Mouse (Mus musculus) ES-E14 (cell line): Measurements from ENCODE around the gene Aldh1a3. TPM values are rescaled to one million over a fixed set of nuclear protein-coding genes. Genes with fewer than 3 reads are reported as not detected.
A peak's percentile ranks its signal among the peaks of the same experiment; 100 is the strongest.

Source experiments
- DNase-seq: peaks from one replicate; pipeline ENCODE4 v3.0.0-alpha.2; 2013; ENCODE audit warnings: low read depth, low spot score
- H3K27ac ChIP-seq: 2 replicates; pipeline ENCODE4 v1.5.1; 2012; ENCODE audit warnings: low read depth, mild to moderate bottlenecking, low read length, moderate library complexity, mixed read lengths; ENCODE audit not compliant: poor library complexity, insufficient read depth, severe bottlenecking
- H3K36me3 ChIP-seq: 2 replicates; pipeline ENCODE4 v1.6.1; 2012; ENCODE audit warnings: mild to moderate bottlenecking, low read length, moderate library complexity, mixed read lengths; ENCODE audit not compliant: control insufficient read depth, poor library complexity, insufficient read depth, severe bottlenecking
- H3K4me1 ChIP-seq, 2 experiments: fragments of 150-350 bp in 1 of 2; sonication (generic) in 1 of 2; 2 replicates each; pipeline ENCODE4 v1.6.1; 2012; ENCODE audit warnings: low read length in 2 of 2, mild to moderate bottlenecking in 1 of 2, mixed read lengths in 1 of 2; ENCODE audit not compliant: control insufficient read depth in 2 of 2, insufficient read depth in 2 of 2, poor library complexity in 1 of 2
- H3K4me3 ChIP-seq, 2 experiments: fragments of 150-350 bp in 1 of 2; sonication (generic) in 1 of 2; 2 replicates each; pipeline ENCODE4 v1.5.1; 2012; ENCODE audit warnings: low read length in 2 of 2, low read depth in 1 of 2, mild to moderate bottlenecking in 1 of 2, mixed read lengths in 1 of 2; ENCODE audit not compliant: insufficient read depth in 1 of 2, poor library complexity in 1 of 2, severe bottlenecking in 1 of 2
- H3K9ac ChIP-seq: 2 replicates; pipeline ENCODE4 v1.6.1; 2012; ENCODE audit warnings: low read depth, mild to moderate bottlenecking, low read length, mixed read lengths; ENCODE audit not compliant: poor library complexity, insufficient read depth, severe bottlenecking
- H3K9me3 ChIP-seq: fragments of 150-350 bp; sonication (generic); 2 replicates; pipeline ENCODE4 v1.6.1; 2012; ENCODE audit warnings: low read depth, mild to moderate bottlenecking, low read length; ENCODE audit not compliant: control insufficient read depth, insufficient read depth
- CHD2 ChIP-seq: IDR thresholded peaks from 2 replicates; pipeline ENCODE4 v1.6.1; 2014; ENCODE audit warnings: mild to moderate bottlenecking, low read depth, low read length, inconsistent platforms
- HCFC1 ChIP-seq: IDR thresholded peaks from 2 replicates; pipeline ENCODE4 v1.6.1; 2012; ENCODE audit warnings: low read length, inconsistent platforms, borderline replicate concordance; ENCODE audit not compliant: insufficient read depth
- MAFK ChIP-seq: IDR thresholded peaks from 2 replicates; pipeline ENCODE4 v1.6.1; 2014; ENCODE audit warnings: mild to moderate bottlenecking, low read depth, low read length, inconsistent platforms; ENCODE audit not compliant: insufficient read depth
- ZC3H11A ChIP-seq: IDR thresholded peaks from 2 replicates; pipeline ENCODE4 v1.6.1; 2012; ENCODE audit warnings: low read depth, mild to moderate bottlenecking, inconsistent platforms, low read length, borderline replicate concordance
- ZNF384 ChIP-seq: IDR thresholded peaks from 2 replicates; pipeline ENCODE4 v1.6.1; 2012; ENCODE audit warnings: low read depth, low read length, inconsistent platforms
- in situ Hi-C, 2 experiments: fragments of 600-800 bp; cut with MboI; formaldehyde crosslinking; loops; one replicate each; pipeline ENCODE4 v1.15.1; 2025; ENCODE audit warnings: low sequenced_read_pairs in 2 of 2, inconsistent platforms in 1 of 2; ENCODE audit not compliant: unreplicated experiment in 2 of 2
- total RNA-seq: library from RNA; depleted of rRNA; stranded (reverse); fragments of 300-350 nt; gene quantifications from 2 replicates; pipeline ENCODE4 v1.2.3, GENCODE M21; 2012

Gene Aldh1a3
- total RNA-seq, 1 experiment: 12.4 TPM

DNA sequence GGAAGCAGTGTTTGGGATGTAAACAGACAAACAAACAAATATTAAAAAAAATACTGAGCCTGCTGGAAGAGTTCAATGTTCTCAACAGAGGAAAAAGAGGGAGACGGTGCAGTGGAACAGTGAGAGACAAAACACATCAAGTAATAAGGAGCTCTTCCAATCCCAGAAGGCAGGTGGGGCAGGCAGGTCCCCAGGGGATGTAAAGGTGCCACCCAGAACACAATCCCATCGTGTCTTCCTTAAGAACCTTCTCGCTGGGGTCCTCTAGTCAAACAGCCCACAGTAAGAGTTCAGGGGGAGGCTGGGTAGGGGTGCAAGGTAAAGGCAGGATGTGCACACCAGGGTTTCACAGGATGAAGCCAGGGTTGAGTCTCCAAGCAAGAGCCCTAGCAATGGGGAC lies 53.9 kb downstream of the Aldh1a3 start:
- H3K4me1 ChIP-seq: peaks cover 0 to 5% of the 10 kb centered on the region in 2 experiments; a peak in 1 of 4 replicates
- in situ Hi-C loops: no loop called here
- no peak for DNase-seq
- H3K9ac ChIP-seq: no peak overlapping the region
- H3K9me3 ChIP-seq: no peaks in the 10 kb centered on the region
- no peak for TF ChIP-seq ZNF384
- TF ChIP-seq ZC3H11A: no peak
- no peak for TF ChIP-seq CHD2
- TF ChIP-seq HCFC1: no peak
- no peak for TF ChIP-seq MAFK
- H3K36me3 ChIP-seq: no peaks in the 10 kb centered on the region
- no peak overlapping the region for H3K4me3 ChIP-seq
- no peak overlapping the region for H3K27ac ChIP-seq

DNA sequence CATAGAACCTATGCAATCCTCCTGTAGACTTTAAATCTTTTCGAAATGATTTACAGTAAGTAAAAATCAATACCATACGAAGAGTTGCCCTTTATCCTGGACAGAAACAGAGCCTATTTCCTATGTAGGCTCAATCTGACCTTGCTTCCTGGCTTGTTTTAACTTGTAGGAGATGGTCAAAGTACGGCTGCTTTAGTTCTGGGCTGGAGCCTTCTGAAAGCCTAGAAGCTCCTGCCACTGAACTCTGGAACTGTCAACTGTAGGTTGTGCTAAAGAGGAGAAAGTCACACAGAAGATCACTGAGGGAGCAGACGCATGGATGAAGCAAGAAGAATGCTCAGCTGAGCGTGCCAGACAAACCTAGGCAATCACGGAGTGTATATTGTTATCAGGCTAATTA lies 56.3 kb downstream of the Aldh1a3 start:
- no peak for DNase-seq
- Histone ChIP-seq H3K4me1 (peaks cover 0 to 2% of the 10 kb centered on the region in 2 experiments; a peak in 1 of 4 replicates), H3K27ac (no peak overlapping the region), H3K4me3 (no peak overlapping the region), H3K36me3 (no peaks in the 10 kb centered on the region), H3K9me3 (no peaks in the 10 kb centered on the region), H3K9ac (no peak overlapping the region)
- in situ Hi-C loops: no loop called here
- TF ChIP-seq CHD2 (no peak), MAFK (no peak), ZNF384 (no peak), ZC3H11A (no peak)

DNA sequence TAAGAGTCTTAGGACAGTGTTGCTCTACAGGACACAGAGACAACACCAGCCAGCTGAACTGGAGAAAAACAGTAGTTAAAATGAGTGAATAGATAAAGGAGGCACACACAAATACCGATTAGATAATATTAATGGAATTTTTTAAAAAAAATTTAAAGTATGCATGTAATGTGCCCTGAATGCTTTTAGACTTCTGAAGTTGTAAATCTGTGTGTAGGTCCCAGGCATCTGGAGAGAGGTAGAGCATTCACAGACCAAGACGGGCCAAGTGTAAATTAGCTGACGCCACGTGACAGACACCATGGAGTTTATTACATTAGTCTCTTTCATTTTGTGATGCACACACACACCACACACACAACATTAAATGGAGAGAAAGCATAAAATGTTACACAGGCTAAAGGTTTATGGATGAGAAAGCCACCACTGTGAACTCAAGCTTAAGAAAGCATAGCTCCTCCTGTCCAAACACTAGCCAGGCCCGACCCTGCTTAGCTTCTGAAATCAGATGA lies 57.3 kb downstream of the Aldh1a3 start:
- H3K36me3 ChIP-seq: no peaks in the 10 kb centered on the region
- no peak overlapping the region for H3K9ac ChIP-seq
- DNase-seq: no peak
- no peaks in the 10 kb centered on the region for H3K9me3 ChIP-seq
- H3K4me1 ChIP-seq: peaks cover 0 to 2% of the 10 kb centered on the region in 2 experiments; a peak in 1 of 4 replicates
- no peak for TF ChIP-seq CHD2
- TF ChIP-seq HCFC1: no peak
- no peak for TF ChIP-seq ZC3H11A
- no peak overlapping the region for H3K4me3 ChIP-seq
- in situ Hi-C loops: no loop called here
- no peak overlapping the region for H3K27ac ChIP-seq

DNA sequence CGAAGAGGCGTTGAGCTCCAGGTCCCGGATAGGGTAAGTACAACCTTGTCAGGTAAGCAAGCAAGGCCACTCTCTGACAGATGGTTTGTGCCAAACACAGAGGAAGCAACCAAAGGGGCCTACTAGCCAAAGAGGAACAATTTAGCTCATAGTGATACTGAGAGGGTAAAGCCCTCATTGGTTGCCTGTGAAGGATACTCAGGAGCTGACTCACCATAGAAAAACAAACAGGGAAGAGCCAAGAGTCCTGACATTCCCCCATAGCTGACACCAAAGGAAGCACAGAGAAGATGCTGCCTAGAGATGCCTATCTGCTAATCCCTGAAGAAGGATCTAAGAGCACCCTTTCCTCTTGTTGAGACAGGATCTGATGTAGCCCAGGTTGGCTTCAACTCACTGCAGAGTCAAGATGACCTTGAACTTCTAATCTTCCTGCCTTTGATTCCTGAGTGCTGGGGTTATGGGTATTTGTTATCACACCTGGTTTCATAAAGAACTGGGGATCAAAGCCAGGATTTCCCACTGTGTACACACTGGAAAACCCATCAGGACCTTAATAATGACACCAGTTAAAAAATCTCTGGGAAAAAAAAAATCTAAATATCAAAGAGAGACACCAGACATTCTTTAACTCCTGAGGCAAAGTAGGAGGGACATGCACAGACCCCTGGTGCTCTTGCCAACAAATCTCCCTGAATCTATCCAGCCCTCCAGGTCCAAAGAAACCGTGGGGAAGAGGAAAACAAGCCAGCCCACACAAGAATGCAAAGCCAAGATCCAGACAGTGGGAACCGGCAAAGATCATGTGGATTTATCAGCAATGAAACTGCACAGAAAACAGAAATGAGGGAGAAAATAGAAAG lies 58.0 kb downstream of the Aldh1a3 start:
- TF ChIP-seq ZC3H11A (no peak), HCFC1 (no peak), MAFK (no peak), CHD2 (no peak), ZNF384 (no peak)
- H3K4me1 ChIP-seq: peaks cover 0 to 2% of the 10 kb centered on the region in 2 experiments; a peak in 1 of 4 replicates
- H3K4me3 ChIP-seq: no peak overlapping the region
- no peaks in the 10 kb centered on the region for H3K9me3 ChIP-seq
- H3K9ac ChIP-seq: no peak overlapping the region
- H3K27ac ChIP-seq: no peak overlapping the region
- H3K36me3 ChIP-seq: no peaks in the 10 kb centered on the region
- peak; percentile 41 for DNase-seq
- in situ Hi-C loops: no loop called here
